Mouse (Mus musculus) intestine, embryonic 14.5 days (tissue): ENCODE results near the gene Mab21l1. TPM values are rescaled to one million over a fixed set of nuclear protein-coding genes. Genes with fewer than 3 reads are reported as not detected.

Experiments
- ATAC-seq: fragments of 200-750 bp; cut with Nextera tagmentation; replicated peaks from 2 replicates; pipeline ENCODE4 v1.8.0; 2017; ENCODE audit warnings: low read depth, moderate number of reproducible peaks, moderate TSS enrichment, moderate library complexity; ENCODE audit not compliant: low FRiP score, low TSS enrichment
- DNase-seq: peaks from one replicate; pipeline ENCODE4 v3.0.0-alpha.2; 2018; ENCODE audit warnings: low spot score
- H3K27ac ChIP-seq: fragments of 300-500 bp; sonication (generic); 2 replicates; pipeline ENCODE4 v1.5.1; 2014; ENCODE audit warnings: low read depth, mild to moderate bottlenecking, control low read depth
- H3K27me3 ChIP-seq: fragments of 300-500 bp; sonication (generic); replicated peaks from 2 replicates; pipeline ENCODE4 v1.6.1; 2014; ENCODE audit warnings: low read length, control low read depth; ENCODE audit not compliant: control insufficient read depth, insufficient read depth
- H3K36me3 ChIP-seq: fragments of 300-500 bp; sonication (generic); 2 replicates; pipeline ENCODE4 v1.6.1; 2014; ENCODE audit warnings: low read length, control low read depth; ENCODE audit not compliant: control insufficient read depth, insufficient read depth
- H3K4me1 ChIP-seq: fragments of 300-500 bp; sonication (generic); replicated peaks from 2 replicates; pipeline ENCODE4 v1.6.1; 2014; ENCODE audit warnings: low read length, control low read depth, mixed read lengths; ENCODE audit not compliant: control insufficient read depth, insufficient read depth
- H3K4me2 ChIP-seq: fragments of 300-500 bp; sonication (generic); 2 replicates; pipeline ENCODE4 v1.6.1; 2014; ENCODE audit warnings: low read length
- H3K4me3 ChIP-seq: fragments of 300-500 bp; sonication (generic); 2 replicates; pipeline ENCODE4 v1.5.1; 2014; ENCODE audit warnings: low read depth, low read length, control low read depth, mixed read lengths
- H3K9ac ChIP-seq: fragments of 300-500 bp; sonication (generic); 2 replicates; pipeline ENCODE4 v1.6.1; 2014; ENCODE audit warnings: mild to moderate bottlenecking, low read length
- H3K9me3 ChIP-seq: fragments of 300-500 bp; sonication (generic); 2 replicates; pipeline ENCODE4 v1.6.1; 2016; ENCODE audit warnings: low read length, control low read depth; ENCODE audit not compliant: control insufficient read depth
- WGBS: fragments of 180-500 bp; shearing (Covaris S2); extraction: QIAGEN DNeasy Blood & Tissue Kit; methylation state at CpG from one replicate; pipeline ENCODE4 v1.1.7; 2014; 5-methylcytosine and 5-hydroxymethylcytosine counted together
- polyA plus RNA-seq: library from polyadenylated mRNA; unstranded; fragments of >200 nt; fragmentation: Nextera tagmentation; extraction: Ambion mirVana; gene quantifications from 2 replicates; pipeline ENCODE4 v1.2.1, GENCODE M21; 2014

Mab21l1 gene
- polyA plus RNA-seq, 1 experiment from 2014 or later = 16.6 TPM

DNA sequence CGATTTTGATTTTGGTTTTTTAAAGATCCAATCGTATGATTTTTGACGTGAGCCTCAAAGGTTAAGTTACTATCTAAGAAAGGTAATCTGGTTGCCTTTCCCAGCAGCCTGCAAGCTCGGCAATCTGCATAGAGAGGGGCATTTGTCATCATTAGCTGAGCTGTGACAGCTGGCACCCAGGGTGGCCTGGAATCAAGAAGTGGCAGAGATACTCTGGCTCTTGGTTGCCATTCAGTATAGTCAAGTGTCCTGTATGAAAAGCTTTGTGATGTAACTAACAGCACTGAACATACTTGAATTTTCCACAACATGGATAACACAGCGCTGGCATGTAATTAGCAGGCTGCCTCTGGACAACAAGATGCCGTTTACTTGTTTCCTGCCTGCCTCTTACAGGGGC is 8.1 kb upstream of the Mab21l1 start:
- Histone ChIP-seq H3K4me3 (no peak overlapping the region), H3K9me3 (no peaks in the 10 kb centered on the region), H3K36me3 (no peaks in the 10 kb centered on the region), H3K4me2 (no peak overlapping the region), H3K27me3 (peaks cover 13% of the 10 kb centered on the region), H3K4me1 (no peaks in the 10 kb centered on the region), H3K9ac (no peak overlapping the region), H3K27ac (no peak overlapping the region)
- no peak for DNase-seq
- WGBS = 46% methylated on average over 6 of the region's 6 CpGs
- no peak for ATAC-seq

DNA sequence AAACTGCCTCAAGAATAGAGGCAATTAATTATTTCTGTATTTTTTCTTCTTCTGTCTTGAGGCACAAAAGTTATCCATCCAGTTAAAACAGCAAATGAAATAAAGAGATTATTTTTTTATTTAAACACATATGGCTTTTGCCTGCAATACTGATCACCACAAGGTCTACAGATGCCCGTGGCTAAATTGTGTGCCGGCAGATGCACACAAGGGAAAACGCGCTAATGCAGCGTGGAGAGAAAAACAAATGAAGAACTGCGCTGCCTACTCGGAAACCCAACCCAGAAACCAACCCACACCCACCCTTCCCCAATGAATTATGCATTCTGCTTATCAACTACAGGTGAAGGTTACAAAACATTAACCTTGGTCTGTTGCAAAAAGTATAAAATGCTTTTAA is 7.1 kb upstream of the Mab21l1 start:
- no peak for ATAC-seq
- H3K36me3 ChIP-seq = no peaks in the 10 kb centered on the region
- peaks cover 24% of the 10 kb centered on the region for H3K27me3 ChIP-seq
- H3K4me2 ChIP-seq = no peak overlapping the region
- no peak overlapping the region for H3K4me3 ChIP-seq
- no peak for DNase-seq
- no peak overlapping the region for H3K27ac ChIP-seq
- no peaks in the 10 kb centered on the region for H3K9me3 ChIP-seq
- 78% methylated on average over 7 of the region's 7 CpGs for WGBS
- no peak overlapping the region for H3K9ac ChIP-seq
- no peaks in the 10 kb centered on the region for H3K4me1 ChIP-seq

DNA sequence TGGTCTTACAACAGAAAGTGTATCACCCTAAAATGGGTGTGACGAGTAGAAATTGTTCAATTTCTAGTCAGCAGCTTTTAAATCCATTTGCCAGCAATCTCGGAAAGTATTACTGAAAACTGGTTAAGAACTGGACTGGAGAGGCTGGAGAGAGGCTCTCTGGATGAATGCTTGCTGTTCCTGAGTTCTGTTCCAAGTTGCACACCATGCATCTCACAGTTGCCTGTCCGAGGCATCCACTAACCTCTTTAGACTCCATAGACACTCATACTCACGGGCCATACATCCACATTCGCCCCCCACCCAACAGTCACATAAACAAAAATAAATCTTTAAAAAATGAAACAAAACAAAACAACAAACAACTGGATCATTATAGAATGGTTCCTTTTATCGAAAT is 6.6 kb upstream of the Mab21l1 start:
- Histone ChIP-seq H3K27me3 (peaks cover 29% of the 10 kb centered on the region), H3K36me3 (no peaks in the 10 kb centered on the region), H3K4me2 (no peak overlapping the region), H3K9ac (no peak overlapping the region), H3K27ac (no peak overlapping the region), H3K4me3 (no peak overlapping the region), H3K4me1 (no peaks in the 10 kb centered on the region; the same call in 1 of the 2 replicates), H3K9me3 (no peaks in the 10 kb centered on the region)
- ATAC-seq (no peak), DNase-seq (no peak)
- 87% methylated on average over 6 of the region's 6 CpGs for WGBS

DNA sequence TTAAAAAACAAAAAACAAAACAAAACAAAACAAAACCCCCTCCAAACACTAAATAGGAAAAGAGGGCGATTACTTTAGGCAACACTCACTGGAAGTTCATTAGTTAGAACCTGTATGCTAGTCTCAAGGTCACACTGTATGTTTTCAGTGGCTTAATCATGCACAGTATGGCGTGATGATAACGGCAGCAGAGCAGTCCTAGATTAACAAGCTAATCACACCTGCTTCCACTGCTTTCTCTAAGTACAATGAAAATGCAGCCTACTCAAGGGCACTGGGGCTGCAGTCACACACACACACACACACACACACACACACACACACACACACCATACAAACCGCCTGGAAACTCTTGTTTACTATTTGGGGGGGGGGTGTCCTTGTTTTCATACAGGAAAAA is 4.8 kb upstream of the Mab21l1 start:
- ATAC-seq (no peak), DNase-seq (no peak)
- Histone ChIP-seq H3K27ac (no peak overlapping the region), H3K9me3 (no peaks in the 10 kb centered on the region), H3K4me2 (no peak overlapping the region), H3K4me1 (peaks cover 2% of the 10 kb centered on the region; the same call in 1 of the 2 replicates), H3K4me3 (no peak overlapping the region), H3K9ac (no peak overlapping the region), H3K27me3 (peaks cover 46% of the 10 kb centered on the region), H3K36me3 (no peaks in the 10 kb centered on the region)
- 72% methylated on average over 4 of the region's 4 CpGs for WGBS

DNA sequence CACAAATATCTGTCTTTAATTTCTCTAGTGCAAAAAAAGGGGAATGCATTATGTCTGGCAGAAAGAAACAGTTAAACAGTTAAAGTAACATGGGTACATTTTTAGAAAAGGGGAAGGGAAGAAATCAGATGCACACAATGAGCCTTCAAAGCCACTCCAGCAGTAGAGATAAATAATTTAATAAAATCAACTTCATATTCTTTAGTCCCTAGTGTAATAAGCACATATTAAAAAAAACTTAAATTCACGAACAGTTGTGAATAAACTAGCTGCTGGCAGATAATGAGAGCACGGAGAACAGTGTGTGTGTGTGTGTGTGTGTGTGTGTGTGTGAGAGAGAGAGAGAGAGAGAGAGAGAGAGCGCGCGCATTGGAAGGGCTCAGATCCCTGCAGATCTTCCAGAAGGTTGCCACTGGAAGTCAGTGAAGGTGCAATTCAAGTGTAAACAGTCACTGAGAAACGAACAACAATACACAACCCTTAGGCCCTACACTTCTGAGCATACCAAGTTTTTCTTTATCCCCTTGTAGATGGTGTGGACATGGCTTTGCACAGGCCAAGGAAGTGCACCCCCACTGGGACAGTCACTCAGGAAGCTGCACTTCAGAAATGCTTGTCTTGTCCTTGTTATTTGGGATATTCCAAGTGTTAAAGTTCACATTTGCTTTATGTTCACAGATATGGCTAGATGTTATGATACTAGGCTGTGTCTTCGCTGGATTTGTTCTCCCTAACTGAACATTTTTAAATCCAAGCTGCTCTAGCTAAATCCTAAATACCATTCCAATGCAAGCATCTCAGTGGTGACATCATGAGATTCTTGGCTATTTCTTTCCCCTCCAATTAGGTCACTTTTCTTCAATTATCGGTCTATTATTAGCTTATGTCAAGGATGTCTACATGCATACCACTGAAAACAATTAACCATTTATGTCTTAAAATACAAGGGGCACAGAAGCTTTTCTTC is 3.3 kb upstream of the Mab21l1 start:
- WGBS = 55% methylated on average over 8 of the region's 8 CpGs
- no peak for ATAC-seq
- peak; percentile 53 for DNase-seq

DNA sequence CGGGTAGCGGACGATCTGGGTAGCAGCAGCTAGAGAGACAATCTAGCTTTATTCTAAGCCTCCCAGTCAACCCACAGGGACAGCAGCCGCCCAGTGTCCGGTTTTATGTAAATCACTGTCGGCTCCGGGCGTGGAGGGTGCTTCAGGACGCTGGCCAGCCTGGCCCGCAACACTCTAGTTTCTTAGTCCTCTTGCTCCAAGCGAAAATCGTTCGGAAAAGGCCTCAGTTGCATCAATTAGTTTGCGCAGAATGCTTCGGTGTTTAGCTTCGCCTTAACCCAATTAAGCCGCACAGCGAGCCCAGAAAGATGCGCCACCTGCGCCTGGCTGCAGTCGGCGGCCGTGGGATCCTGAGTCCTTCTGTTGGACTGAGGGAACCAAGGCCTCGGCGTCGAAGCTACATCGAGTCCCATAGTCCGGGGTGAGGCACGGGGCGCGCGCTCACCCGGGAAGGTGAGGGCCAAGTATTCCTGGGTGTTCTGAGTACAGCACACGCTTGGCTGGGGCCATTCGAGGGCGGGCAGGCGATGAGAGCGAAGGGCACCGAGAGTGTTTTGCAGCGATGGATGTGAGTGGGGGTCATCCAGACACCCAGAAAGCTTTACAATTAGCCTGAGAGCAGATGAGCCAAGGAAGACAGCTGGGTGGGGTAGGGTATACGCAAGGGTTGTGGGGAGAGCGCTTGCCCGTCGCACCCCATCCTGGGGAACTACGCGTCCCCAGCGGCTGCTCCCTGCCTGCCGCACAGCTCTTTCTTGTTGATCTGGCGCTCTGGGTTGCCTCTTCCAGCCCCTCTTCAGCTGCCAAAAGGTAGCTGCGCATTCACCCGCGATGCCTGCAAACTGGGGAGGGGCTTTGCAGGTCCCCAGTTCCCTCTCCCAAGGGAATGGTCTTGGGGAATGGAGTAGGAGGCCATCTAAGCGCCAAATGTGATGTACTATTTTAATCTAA is 1.9 kb upstream of the Mab21l1 start:
- DNase-seq = peak; percentile 74
- no peaks in the 10 kb centered on the region for H3K9me3 ChIP-seq
- no peak overlapping the region for H3K9ac ChIP-seq
- peaks cover 69% of the 10 kb centered on the region for H3K27me3 ChIP-seq
- H3K36me3 ChIP-seq = no peaks in the 10 kb centered on the region
- H3K4me1 ChIP-seq = peaks cover 10% of the 10 kb centered on the region; the same call in 1 of the 2 replicates
- H3K4me2 ChIP-seq = peak overlapping the region; percentile 29; the same call in 1 of the 2 replicates
- ATAC-seq = no peak; the same call in none of the 2 replicates
- WGBS = 6% methylated on average over 53 of the region's 53 CpGs
- H3K4me3 ChIP-seq = no peak overlapping the region
- H3K27ac ChIP-seq = peak overlapping the region; percentile 25; the same call in 1 of the 2 replicates

More for the DNA sequence above, 3.3 kb upstream of the Mab21l1 start:
- Histone ChIP-seq H3K4me1 (peaks cover 10% of the 10 kb centered on the region; the same call in 1 of the 2 replicates), H3K36me3 (no peaks in the 10 kb centered on the region), H3K4me3 (no peak overlapping the region), H3K4me2 (no peak overlapping the region), H3K27ac (no peak overlapping the region), H3K9ac (no peak overlapping the region), H3K27me3 (peaks cover 62% of the 10 kb centered on the region), H3K9me3 (no peaks in the 10 kb centered on the region)

DNA sequence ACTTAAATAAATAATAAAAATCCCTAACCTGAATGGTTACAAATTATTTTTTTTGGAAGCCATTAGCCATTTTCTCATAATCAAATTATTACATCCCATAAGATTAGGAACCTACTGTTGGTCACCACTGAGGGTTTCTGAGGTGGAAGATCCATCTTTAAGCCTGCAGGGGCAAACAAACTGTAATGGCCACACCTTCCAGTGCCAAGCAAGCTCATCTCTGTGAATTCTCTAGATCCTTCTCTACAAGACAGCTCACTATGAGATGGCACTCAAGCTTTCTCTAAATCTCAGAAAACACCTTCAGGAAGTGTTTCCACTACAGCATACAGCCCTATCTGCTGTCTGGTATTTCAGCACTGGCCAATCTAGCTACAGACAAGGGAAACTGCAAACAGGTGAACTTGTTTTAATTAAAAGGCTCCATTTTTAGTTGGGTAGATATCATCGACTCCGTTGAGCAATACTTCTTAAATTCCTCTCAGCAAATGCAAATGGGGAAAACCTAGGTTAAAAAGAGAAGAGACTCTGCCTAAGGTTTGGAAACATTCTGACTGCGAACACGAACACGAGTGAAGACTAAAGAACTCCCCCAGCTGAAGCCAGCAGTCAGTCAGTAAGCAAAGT is 768 bp upstream of the Mab21l1 start:
- no peak for DNase-seq

DNA sequence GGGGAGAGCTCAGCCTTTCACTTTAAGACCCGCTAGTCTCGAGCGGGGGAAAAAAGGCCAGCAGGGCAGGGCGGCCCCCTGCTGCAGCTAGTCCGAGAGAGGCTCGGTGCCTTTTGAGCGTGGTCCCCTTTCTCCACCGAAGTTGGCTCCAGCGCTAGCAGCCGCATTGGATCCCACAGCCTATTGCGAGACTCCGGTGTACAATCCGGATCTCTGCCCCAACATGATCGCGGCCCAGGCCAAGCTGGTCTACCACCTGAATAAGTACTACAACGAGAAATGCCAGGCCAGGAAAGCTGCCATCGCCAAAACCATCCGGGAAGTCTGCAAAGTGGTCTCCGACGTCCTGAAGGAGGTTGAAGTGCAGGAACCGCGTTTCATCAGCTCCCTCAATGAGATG is 461 bp downstream of the Mab21l1 start:
- DNase-seq = peak; percentile 77
- peak overlapping the region; percentile 29 for H3K4me3 ChIP-seq
- H3K9ac ChIP-seq = peak overlapping the region; percentile 31
- ATAC-seq = no peak
- H3K9me3 ChIP-seq = no peaks in the 10 kb centered on the region
- no peaks in the 10 kb centered on the region for H3K36me3 ChIP-seq
- WGBS = 14% methylated on average over 22 of the region's 22 CpGs
- H3K4me2 ChIP-seq = peak overlapping the region; percentile 37
- peaks cover 92% of the 10 kb centered on the region for H3K27me3 ChIP-seq
- H3K4me1 ChIP-seq = peaks cover 10% of the 10 kb centered on the region; the same call in 1 of the 2 replicates
- H3K27ac ChIP-seq = 0 out of 2 replicates have a peak overlapping the region, but pooled peaks have one; percentile 27

More for the DNA sequence above, 768 bp upstream of the Mab21l1 start:
- no peaks in the 10 kb centered on the region for H3K36me3 ChIP-seq
- 25% methylated on average over 5 of the region's 5 CpGs for WGBS
- H3K27ac ChIP-seq = no peak overlapping the region
- H3K9me3 ChIP-seq = no peaks in the 10 kb centered on the region
- H3K4me2 ChIP-seq = 0 out of 2 replicates have a peak overlapping the region, but pooled peaks have one; percentile 7
- no peak for ATAC-seq
- no peak overlapping the region for H3K4me3 ChIP-seq
- H3K9ac ChIP-seq = no peak overlapping the region
- H3K27me3 ChIP-seq = peaks cover 80% of the 10 kb centered on the region
- peaks cover 10% of the 10 kb centered on the region; the same call in 1 of the 2 replicates for H3K4me1 ChIP-seq
